Mouse (Mus musculus) thymus, postnatal 25 days (tissue): ENCODE results near the gene Ncoa3.
"Not testable (repeated sequence)": the region's sequence is repeated elsewhere in the genome, so short reads cannot be mapped to it uniquely, and the experiment has no call there.

Source experiments
- DNase-seq: peaks from one replicate; pipeline ENCODE4 v3.0.0; 2022

Gene Ncoa3

GRCm38 (mm10) chr2:165992270-165993172, at the start of gene Ncoa3:
Ncoa3 (plus strand) TSS chr2:165992636.
- peak; percentile 94 for DNase-seq

GRCm38 (mm10) chr2:165943113-165943512, 49.3 kb upstream of the Ncoa3 start:
- DNase-seq, result no peak

GRCm38 (mm10) chr2:165944576-165945351, 47.7 kb upstream of the Ncoa3 start:
- DNase-seq, result no peak

GRCm38 (mm10) chr2:165946046-165946564, 46.3 kb upstream of the Ncoa3 start:
- DNase-seq, result no peak

GRCm38 (mm10) chr2:165948007-165948406, 44.4 kb upstream of the Ncoa3 start:
- no peak for DNase-seq

GRCm38 (mm10) chr2:165948785-165949184, 43.7 kb upstream of the Ncoa3 start:
- not testable (repeated sequence) for DNase-seq

GRCm38 (mm10) chr2:165949719-165950118, 42.7 kb upstream of the Ncoa3 start:
- peak; percentile 75 for DNase-seq

- peak; percentile 74 for DNase-seq
Observed at GRCm38 (mm10) chr2:165951432-165952068, 40.9 kb upstream of the Ncoa3 start.

- peak; percentile 86 for DNase-seq
Observed at GRCm38 (mm10) chr2:165954872-165955271, 37.6 kb upstream of the Ncoa3 start.

GRCm38 (mm10) chr2:165955386-165955785, 37.0 kb upstream of the Ncoa3 start:
- peak; percentile 32 for DNase-seq

GRCm38 (mm10) chr2:165956096-165956740, 36.2 kb upstream of the Ncoa3 start:
- DNase-seq, result peak; percentile 53

GRCm38 (mm10) chr2:165957257-165957828, 35.1 kb upstream of the Ncoa3 start:
- DNase-seq, result peak; percentile 32

GRCm38 (mm10) chr2:165958556-165958955, 33.9 kb upstream of the Ncoa3 start:
- DNase-seq, result no peak

- no peak for DNase-seq
Observed at GRCm38 (mm10) chr2:165960695-165961094, 31.7 kb upstream of the Ncoa3 start.

- no peak for DNase-seq
Observed at GRCm38 (mm10) chr2:165962824-165963223, 29.6 kb upstream of the Ncoa3 start.

- no peak for DNase-seq
Observed at GRCm38 (mm10) chr2:165964121-165964520, 28.3 kb upstream of the Ncoa3 start.

GRCm38 (mm10) chr2:165967076-165967475, 25.4 kb upstream of the Ncoa3 start:
- DNase-seq, result no peak

GRCm38 (mm10) chr2:165967823-165968555, 24.4 kb upstream of the Ncoa3 start:
- DNase-seq, result no peak

GRCm38 (mm10) chr2:165968876-165969275, 23.6 kb upstream of the Ncoa3 start:
- DNase-seq, result no peak

- DNase-seq, result no peak
Observed at GRCm38 (mm10) chr2:165969391-165969790, 23.0 kb upstream of the Ncoa3 start.

- no peak for DNase-seq
Observed at GRCm38 (mm10) chr2:165969961-165970360, 22.5 kb upstream of the Ncoa3 start.
